Mouse (Mus musculus) limb, embryonic 14.5 days (tissue): ENCODE data around the gene Ncstn. TPM values are rescaled to one million over a fixed set of nuclear protein-coding genes. Genes with fewer than 3 reads are reported as not detected.

ENCODE experiments used
- ATAC-seq: fragments of 200-750 bp; cut with Nextera tagmentation; 2 replicates; pipeline ENCODE4 v1.8.0; 2017; ENCODE audit warnings: low read depth, moderate number of reproducible peaks, moderate TSS enrichment; ENCODE audit not compliant: low FRiP score
- DNase-seq: peaks from one replicate; pipeline ENCODE4 v3.0.0-alpha.2; 2015; ENCODE audit warnings: low spot score
- H3K27ac ChIP-seq: fragments of 300-500 bp; sonication (generic); replicated peaks from 2 replicates; pipeline ENCODE4 v1.5.1; 2014; ENCODE audit warnings: low read depth, mild to moderate bottlenecking, low read length, moderate library complexity, mixed read lengths
- H3K27me3 ChIP-seq: fragments of 300-500 bp; sonication (generic); 2 replicates; pipeline ENCODE4 v1.6.1; 2014; ENCODE audit warnings: low read length, mixed read lengths; ENCODE audit not compliant: control insufficient read depth, insufficient read depth
- H3K36me3 ChIP-seq: fragments of 300-500 bp; sonication (generic); 2 replicates; pipeline ENCODE4 v1.6.1; 2014; ENCODE audit warnings: mild to moderate bottlenecking, low read length, moderate library complexity, mixed read lengths; ENCODE audit not compliant: control insufficient read depth, insufficient read depth
- H3K4me1 ChIP-seq: fragments of 300-500 bp; sonication (generic); 2 replicates; pipeline ENCODE4 v1.6.1; 2014; ENCODE audit warnings: antibody characterized with exemption, low read length, mixed read lengths; ENCODE audit not compliant: control insufficient read depth, insufficient read depth
- H3K4me2 ChIP-seq: fragments of 300-500 bp; sonication (generic); replicated peaks from 2 replicates; pipeline ENCODE4 v1.6.1; 2014; ENCODE audit warnings: low read depth, mild to moderate bottlenecking, low read length, moderate library complexity; ENCODE audit not compliant: severe bottlenecking
- H3K4me3 ChIP-seq: fragments of 300-500 bp; sonication (generic); replicated peaks from 2 replicates; pipeline ENCODE4 v1.5.1; 2014; ENCODE audit warnings: low read length
- H3K9ac ChIP-seq: fragments of 300-500 bp; sonication (generic); 2 replicates; pipeline ENCODE4 v1.6.1; 2014; ENCODE audit warnings: mild to moderate bottlenecking, low read depth, low read length, moderate library complexity; ENCODE audit not compliant: severe bottlenecking
- H3K9me3 ChIP-seq: fragments of 300-500 bp; sonication (generic); 2 replicates; pipeline ENCODE4 v1.6.1; 2016; ENCODE audit warnings: low read length; ENCODE audit not compliant: control insufficient read depth
- POLR2A ChIP-seq: fragments of 200-500 bp; IDR thresholded peaks from 2 replicates; pipeline ENCODE4 v1.8.0; 2012; ENCODE audit warnings: inconsistent platforms, mild to moderate bottlenecking, moderate library complexity, borderline replicate concordance; ENCODE audit not compliant: insufficient read depth, insufficient read length; ENCODE audit errors: extremely low read depth
- WGBS: fragments of 180-500 bp; shearing (Covaris S2); extraction: QIAGEN DNeasy Blood & Tissue Kit; methylation state at CpG from one replicate; pipeline ENCODE4 v1.1.7; 2014; 5-methylcytosine and 5-hydroxymethylcytosine counted together
- polyA plus RNA-seq, 2 experiments: library from polyadenylated mRNA; depleted of rRNA in 1 of 2; stranded (reverse) in 1 of 2; unstranded in 1 of 2; fragments of >200 nt; fragmentation: Nextera tagmentation in 1 of 2; extraction: Ambion mirVana in 1 of 2; gene quantifications; 2 replicates each; pipeline versions ENCODE4 v1.2.1 to v1.2.3; 2012 to 2014

Ncstn gene
- polyA plus RNA-seq, 2 experiments: 98.4 to 137 TPM

DNA sequence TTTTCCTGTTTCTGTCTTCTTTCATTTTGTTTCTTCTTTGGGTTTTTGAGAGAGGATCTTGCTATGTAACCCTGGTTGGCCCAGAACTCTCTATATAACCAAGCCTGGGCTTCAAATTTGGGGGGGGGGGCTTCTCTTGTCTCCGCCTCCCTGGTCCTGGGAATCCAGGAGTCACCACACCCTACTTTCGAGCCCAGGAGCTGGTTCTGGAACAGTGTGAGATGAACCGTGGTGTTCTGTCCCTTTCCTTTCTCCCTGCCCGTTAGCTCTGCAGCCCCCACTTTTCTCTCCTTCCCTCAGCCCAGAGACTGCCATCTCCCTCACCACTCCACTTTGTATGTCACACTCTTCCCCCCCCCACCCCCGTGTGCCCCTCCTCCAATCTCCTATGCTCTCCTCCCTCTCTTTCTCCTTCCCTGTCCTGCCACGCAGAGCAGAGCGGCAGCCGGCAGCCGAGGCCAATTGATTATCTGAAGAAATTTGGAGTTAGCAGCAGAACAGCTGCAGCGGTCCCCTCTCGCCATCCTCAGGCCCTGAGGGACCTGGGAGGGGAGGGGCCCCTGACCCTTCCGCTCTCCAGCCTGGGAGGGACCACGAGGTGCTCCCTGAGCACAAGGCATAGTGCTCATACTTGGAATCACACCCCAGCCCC is 33.3 kb downstream of the Ncstn start:
- no peak overlapping the region for H3K4me3 ChIP-seq
- peak; percentile 50; the same call in 1 of the 2 replicates for ATAC-seq

DNA sequence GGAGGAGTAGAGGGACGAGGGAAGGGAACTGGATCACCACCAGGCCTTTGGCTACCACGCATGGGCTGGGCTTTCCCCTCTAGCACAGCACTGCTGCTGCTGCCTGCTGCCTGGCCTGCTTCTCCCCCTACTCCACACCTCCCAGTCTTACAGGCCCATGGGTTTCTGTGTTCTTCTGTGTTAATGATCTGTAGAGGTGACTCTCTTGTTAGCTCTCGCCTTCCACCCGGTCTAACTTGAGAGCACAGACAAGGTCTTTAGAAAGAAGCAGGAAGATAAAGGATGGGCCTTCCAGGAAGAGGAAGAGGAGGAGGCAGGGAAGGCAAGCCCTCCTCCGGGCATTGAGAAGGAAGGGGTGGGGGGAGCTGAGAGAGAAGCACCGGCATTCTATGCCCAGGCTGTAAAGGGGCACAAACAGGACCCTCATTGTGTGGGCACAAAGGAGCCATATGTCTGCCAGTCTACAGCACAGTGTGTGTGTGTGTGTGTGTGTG is 34.3 kb downstream of the Ncstn start:
- Histone ChIP-seq H3K36me3 (no peaks in the 10 kb centered on the region), H3K9ac (0 out of 2 replicates have a peak overlapping the region, but pooled peaks have one; percentile 16), H3K4me1 (peaks cover 5% of the 10 kb centered on the region), H3K27ac (peak overlapping the region; percentile 5; the same call in 1 of the 2 replicates), H3K27me3 (peaks cover 14% of the 10 kb centered on the region), H3K9me3 (no peaks in the 10 kb centered on the region), H3K4me2 (0 out of 2 replicates have a peak overlapping the region, but pooled peaks have one; percentile 13), H3K4me3 (no peak overlapping the region)
- DNase-seq (no peak), ATAC-seq (peak; percentile 30; the same call in 1 of the 2 replicates)
- TF ChIP-seq POLR2A: no peak
- WGBS: 28% methylated on average over 5 of the region's 6 CpGs

More for the DNA sequence above, 33.3 kb downstream of the Ncstn start:
- H3K27ac ChIP-seq: no peak overlapping the region
- TF ChIP-seq POLR2A: no peak
- H3K9ac ChIP-seq: no peak overlapping the region; the same call in 1 of the 2 replicates
- peaks cover 11% of the 10 kb centered on the region for H3K4me1 ChIP-seq
- no peak overlapping the region for H3K4me2 ChIP-seq
- WGBS: 25% methylated on average over 13 of the region's 13 CpGs
- H3K9me3 ChIP-seq: no peaks in the 10 kb centered on the region
- no peak for DNase-seq
- H3K27me3 ChIP-seq: peaks cover 24% of the 10 kb centered on the region
- H3K36me3 ChIP-seq: no peaks in the 10 kb centered on the region

DNA sequence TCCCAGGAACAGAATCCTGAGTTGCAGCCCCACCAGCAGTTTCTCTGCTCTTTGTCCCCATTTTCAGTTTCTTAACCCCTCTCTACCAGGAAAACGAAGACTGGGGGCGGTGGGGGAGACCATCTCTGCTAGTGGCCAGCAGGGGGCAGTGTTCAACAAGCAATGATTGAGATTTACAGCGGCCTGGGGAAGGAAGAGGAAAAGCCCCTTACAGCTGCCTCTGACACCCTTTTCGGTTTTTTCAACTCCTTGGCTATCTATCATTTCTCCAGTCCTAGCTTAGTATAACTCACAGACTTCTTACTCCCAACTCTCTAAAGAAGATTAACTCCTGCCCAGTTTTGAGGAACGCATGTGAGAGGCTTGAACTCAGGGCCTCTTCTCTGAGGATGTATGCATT is 35.7 kb downstream of the Ncstn start:
- no peaks in the 10 kb centered on the region for H3K36me3 ChIP-seq
- no peak for TF ChIP-seq POLR2A
- no peak overlapping the region for H3K9ac ChIP-seq
- no peaks in the 10 kb centered on the region for H3K9me3 ChIP-seq
- peaks cover 1% of the 10 kb centered on the region for H3K27me3 ChIP-seq
- peak; percentile 89 for DNase-seq
- no peak overlapping the region for H3K27ac ChIP-seq
- no peak overlapping the region for H3K4me3 ChIP-seq
- H3K4me2 ChIP-seq: no peak overlapping the region
- H3K4me1 ChIP-seq: peaks cover 3% of the 10 kb centered on the region
- ATAC-seq: peak; percentile 42; the same call in 1 of the 2 replicates
- 11% methylated on average over 5 of the region's 5 CpGs for WGBS

DNA sequence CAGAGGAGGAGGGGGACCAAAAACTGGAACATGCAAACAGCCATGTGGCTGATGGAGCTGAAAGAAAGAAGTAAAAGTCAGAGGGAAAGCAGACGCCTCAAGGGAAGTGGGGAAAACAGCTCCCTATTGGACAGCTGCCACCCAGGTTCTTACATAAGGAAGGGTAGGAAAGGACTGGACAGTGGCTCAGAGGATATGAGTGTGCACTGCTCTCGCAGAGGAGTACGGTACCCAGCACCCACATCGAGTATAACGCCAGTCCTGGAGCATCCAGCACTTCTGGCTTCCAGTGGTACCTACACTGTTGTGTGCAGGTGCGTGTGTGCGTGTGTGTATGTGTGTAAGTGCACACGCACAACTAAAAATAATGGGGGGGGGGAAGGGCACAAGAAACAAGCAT is 36.2 kb downstream of the Ncstn start:
- 67% methylated on average over 8 of the region's 8 CpGs for WGBS
- Histone ChIP-seq H3K4me1 (peaks cover 3% of the 10 kb centered on the region), H3K27me3 (no peaks in the 10 kb centered on the region), H3K4me3 (no peak overlapping the region), H3K9ac (no peak overlapping the region), H3K36me3 (no peaks in the 10 kb centered on the region), H3K27ac (no peak overlapping the region), H3K4me2 (no peak overlapping the region), H3K9me3 (no peaks in the 10 kb centered on the region)
- ATAC-seq: no peak
- DNase-seq: no peak
- TF ChIP-seq POLR2A: no peak

DNA sequence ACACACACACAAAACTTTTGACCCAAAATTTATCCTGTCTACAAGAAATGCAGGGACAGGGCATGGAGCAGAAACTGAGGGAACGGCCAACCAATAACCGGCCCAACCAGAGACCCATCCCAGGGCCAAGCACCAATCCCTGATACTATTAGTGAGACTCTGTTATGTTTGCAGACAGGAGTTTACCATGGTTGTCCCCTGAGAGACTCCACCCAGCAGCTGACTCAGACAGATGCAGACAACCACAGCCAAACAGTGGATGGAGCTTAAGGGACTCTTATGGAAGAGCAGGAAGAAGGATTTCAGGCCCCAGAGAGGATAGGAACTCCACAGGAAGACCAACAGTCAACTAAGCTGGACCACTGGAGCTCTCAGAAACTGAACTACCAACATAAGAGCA is 52.7 kb downstream of the Ncstn start:
- ATAC-seq (no peak), DNase-seq (no peak)
- no peaks in the 10 kb centered on the region for H3K36me3 ChIP-seq
- WGBS: 91% methylated on average over 2 of the region's 2 CpGs
- no peak overlapping the region for H3K4me3 ChIP-seq
- no peaks in the 10 kb centered on the region for H3K9me3 ChIP-seq
- no peak overlapping the region for H3K27ac ChIP-seq
- H3K4me2 ChIP-seq: no peak overlapping the region
- no peak overlapping the region for H3K9ac ChIP-seq
- TF ChIP-seq POLR2A: no peak
- no peaks in the 10 kb centered on the region for H3K27me3 ChIP-seq
- peaks cover 10% of the 10 kb centered on the region for H3K4me1 ChIP-seq
